Mouse (Mus musculus) heart, postnatal 0 days (tissue): Measurements from ENCODE around the gene Fam49a.

Source experiments
- CTCF ChIP-seq: IDR thresholded peaks from 2 replicates; pipeline ENCODE4 v1.5.1; 2016; ENCODE audit warnings: antibody characterized with exemption, control low read depth, low read depth
- EP300 ChIP-seq: IDR thresholded peaks from 2 replicates; pipeline ENCODE4 v1.6.1; 2016; ENCODE audit warnings: antibody characterized with exemption, low read depth

DNA sequence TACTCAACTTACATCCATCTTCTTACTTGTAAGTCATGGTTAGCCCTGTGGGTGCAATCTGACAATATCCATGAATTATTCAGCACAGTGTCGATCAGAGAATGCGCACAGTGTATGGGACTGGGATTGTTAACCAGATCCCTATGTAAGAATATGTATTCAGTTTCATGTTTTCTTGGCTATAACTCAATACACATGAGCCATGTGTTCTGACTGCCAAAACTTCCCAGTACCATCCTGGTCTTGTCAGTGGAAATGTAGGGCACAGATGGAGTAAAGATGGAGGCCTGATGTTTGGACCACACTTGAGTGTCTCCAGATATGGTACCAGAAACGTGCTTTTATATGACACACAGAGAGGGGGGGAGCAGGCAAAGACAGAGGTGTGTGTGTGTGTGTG lies 59.2 kb downstream of the Fam49a start:
- TF ChIP-seq EP300 (no peak), CTCF (no peak)
